Mouse (Mus musculus) large intestine, adult 2 months (tissue): Measurements from ENCODE around the gene Slc5a4b. TPM values are rescaled to one million over a fixed set of nuclear protein-coding genes. Genes with fewer than 3 reads are reported as not detected.

ENCODE experiments used
- DNase-seq: peaks from one replicate; pipeline ENCODE4 v3.0.0-alpha.2; 2012; ENCODE audit warnings: low read depth, low spot score
- WGBS: fragments of 180-500 bp; shearing (Covaris S2); methylation state at CpG from one replicate; pipeline ENCODE4 v1.1.7; 2018; 5-methylcytosine and 5-hydroxymethylcytosine counted together
- polyA plus RNA-seq: library from polyadenylated mRNA; depleted of rRNA; stranded (reverse); fragments of >200 nt; gene quantifications from 2 replicates; pipeline ENCODE4 v1.2.3, GENCODE M21; 2012; rRNA removed

The Slc5a4b gene
- polyA plus RNA-seq, 1 experiment: 2.2 TPM

DNA sequence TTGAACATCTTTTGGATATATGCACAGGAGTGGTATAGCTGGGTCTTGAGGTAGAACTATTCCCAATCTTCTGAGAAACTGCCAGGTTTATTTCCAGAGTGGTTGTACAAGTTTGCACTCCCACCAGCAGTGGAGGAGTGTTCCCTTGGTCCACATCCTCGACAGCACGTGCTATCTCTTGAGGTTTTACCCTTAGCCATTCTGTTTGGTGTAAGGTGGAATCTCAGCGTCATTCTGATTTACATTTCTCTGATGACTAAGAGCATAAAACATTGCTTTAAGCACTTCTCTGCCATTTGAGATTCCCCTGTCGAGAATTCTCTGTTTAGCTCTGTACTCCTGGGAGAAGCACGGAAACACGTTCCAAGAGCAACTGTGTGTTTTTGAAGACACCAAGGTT is 97.8 kb downstream of the Slc5a4b start:
- DNase-seq: no peak
- WGBS: 66% methylated on average over 6 of the region's 6 CpGs

- no peak for DNase-seq
- WGBS: 81% methylated on average over 3 of the region's 3 CpGs
Measured at GRCm38 (mm10) chr10:76009812-76010211, 100.9 kb downstream of the Slc5a4b start.

Other genes starting within 250 kb of the Slc5a4b start
- gene Derl3, start 217.5 kb downstream of the Slc5a4b start, polyA plus RNA-seq: 39.2 and 101 TPM in 2 replicates
- 41.0 and 48.6 TPM in 2 replicates for gene Smarcb1, start 189.3 kb downstream of the Slc5a4b start, polyA plus RNA-seq
- 348 and 403 TPM in 2 replicates for gene Chchd10, start 177.8 kb downstream of the Slc5a4b start, polyA plus RNA-seq
- 5.3 and 7.6 TPM in 2 replicates for gene Mmp11, start 174.5 kb downstream of the Slc5a4b start, polyA plus RNA-seq
- 0.30 TPM in 1 of 2 replicates, not detected in the other for gene Gm867, start 170.3 kb downstream of the Slc5a4b start, polyA plus RNA-seq
- gene Vpreb3, start 167.9 kb downstream of the Slc5a4b start, polyA plus RNA-seq: 28.0 and 43.9 TPM in 2 replicates
- gene Gm5134, start 156.4 kb downstream of the Slc5a4b start, polyA plus RNA-seq: 0.19 and 0.34 TPM in 2 replicates
- gene Zfp280b, start 78.3 kb downstream of the Slc5a4b start, polyA plus RNA-seq: 6.5 and 9.4 TPM in 2 replicates
- 4.3 and 38.0 TPM in 2 replicates for gene Slc5a4a, start 36.5 kb upstream of the Slc5a4b start, polyA plus RNA-seq
- gene Prmt2, start 126.9 kb upstream of the Slc5a4b start, polyA plus RNA-seq: 21.8 and 26.0 TPM in 2 replicates
- 1.6 and 2.2 TPM in 2 replicates for gene S100b, start 142.9 kb upstream of the Slc5a4b start, polyA plus RNA-seq
- gene Dip2a, start 234.3 kb upstream of the Slc5a4b start, polyA plus RNA-seq: 11.3 and 17.2 TPM in 2 replicates